Mouse (Mus musculus) cortical plate, adult 2 months (tissue): ENCODE results near the gene Krt6b. TPM values are rescaled to one million over a fixed set of nuclear protein-coding genes. Genes with fewer than 3 reads are reported as not detected.

ENCODE experiments used
- H3K27ac ChIP-seq: fragments of 200-500 bp; 2 replicates; pipeline ENCODE4 v1.5.1; 2012; ENCODE audit warnings: low read length, control low read depth, inconsistent platforms; ENCODE audit not compliant: insufficient read depth
- H3K4me1 ChIP-seq: fragments of 200-500 bp; 2 replicates; pipeline ENCODE4 v1.6.1; 2011; ENCODE audit warnings: low read length; ENCODE audit not compliant: control insufficient read depth, insufficient read depth
- H3K4me3 ChIP-seq: fragments of 200-500 bp; 2 replicates; pipeline ENCODE4 v1.5.1; 2011; ENCODE audit warnings: mild to moderate bottlenecking, low read length, control low read depth; ENCODE audit not compliant: insufficient read depth
- CTCF ChIP-seq: fragments of 200-500 bp; IDR thresholded peaks from 2 replicates; pipeline ENCODE4 v1.5.1; 2011; ENCODE audit warnings: mild to moderate bottlenecking, control low read depth, low read length; ENCODE audit not compliant: insufficient read depth; ENCODE audit errors: extremely low read depth
- POLR2A ChIP-seq: fragments of 200-500 bp; IDR thresholded peaks from 2 replicates; pipeline ENCODE4 v1.6.1; 2011; ENCODE audit warnings: mild to moderate bottlenecking, low read length, control low read depth; ENCODE audit not compliant: insufficient read depth; ENCODE audit errors: extremely low read depth
- polyA plus RNA-seq: library from polyadenylated mRNA; depleted of rRNA; stranded (reverse); fragments of >200 nt; gene quantifications from 2 replicates; pipeline ENCODE4 v1.2.3, GENCODE M21; 2012; rRNA removed

Krt6b gene
- not detected in 2 replicates for polyA plus RNA-seq

GRCm38 (mm10) chr15:101680187-101680586 lies at the start of gene Krt6b:
Krt6b (minus strand) TSS chr15:101680287.
- Histone ChIP-seq H3K27ac (no peak within 1 kb of the TSS), H3K4me3 (no peak within 1 kb of the TSS), H3K4me1 (no peaks in the 10 kb centered on the region)
- TF ChIP-seq POLR2A (no peak), CTCF (no peak)

DNA sequence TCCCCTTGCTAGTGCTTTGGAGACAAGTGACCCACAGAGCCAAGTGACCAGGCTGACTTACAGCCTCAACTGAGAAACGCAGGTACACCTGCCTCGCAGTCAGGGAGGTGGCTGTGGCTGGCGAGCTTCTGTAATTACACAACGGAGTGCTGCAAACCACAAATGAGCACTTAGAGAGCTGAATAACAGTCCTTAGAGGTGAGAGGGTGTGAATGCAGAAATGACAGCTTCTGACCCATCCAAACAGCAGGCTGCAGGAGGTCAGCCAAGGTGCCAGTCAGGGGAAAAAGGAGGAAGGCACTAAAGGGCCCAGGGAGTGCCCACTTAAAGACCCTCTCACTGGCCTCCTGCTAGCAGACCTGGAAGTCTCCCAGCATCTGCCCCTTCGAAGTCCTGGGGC lies 44.6 kb upstream of the Krt6b start:
- TF ChIP-seq POLR2A, result no peak
- TF ChIP-seq CTCF, result no peak
- Histone ChIP-seq H3K4me3 (no peak overlapping the region), H3K4me1 (no peaks in the 10 kb centered on the region), H3K27ac (no peak overlapping the region)

GRCm38 (mm10) chr15:101715831-101716230 lies 35.7 kb upstream of the Krt6b start:
- H3K27ac ChIP-seq, result no peak overlapping the region
- H3K4me3 ChIP-seq, result no peak overlapping the region
- no peaks in the 10 kb centered on the region for H3K4me1 ChIP-seq
- TF ChIP-seq CTCF (no peak), POLR2A (no peak)

DNA sequence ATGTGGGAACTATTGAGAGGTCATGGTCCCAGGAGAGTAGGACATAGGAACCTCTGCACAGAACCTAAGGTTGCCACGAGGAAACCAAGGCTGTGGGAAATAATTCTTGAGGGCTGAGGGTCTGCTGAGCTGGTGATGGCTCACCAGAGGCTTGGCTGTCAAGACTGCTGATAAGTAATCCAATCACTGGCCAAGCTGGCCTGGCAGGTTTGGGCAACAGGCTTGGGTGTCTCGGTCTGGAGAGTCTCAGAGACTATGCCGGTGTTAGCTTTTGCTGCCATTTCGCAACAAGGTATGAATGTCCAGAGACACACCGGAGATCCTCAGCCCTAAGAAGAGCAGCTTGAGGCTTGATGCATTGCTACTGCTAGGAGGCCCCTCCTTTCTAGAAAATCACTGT lies 34.3 kb upstream of the Krt6b start:
- TF ChIP-seq POLR2A (no peak), CTCF (no peak)
- Histone ChIP-seq H3K4me1 (no peaks in the 10 kb centered on the region), H3K27ac (no peak overlapping the region), H3K4me3 (no peak overlapping the region)

DNA sequence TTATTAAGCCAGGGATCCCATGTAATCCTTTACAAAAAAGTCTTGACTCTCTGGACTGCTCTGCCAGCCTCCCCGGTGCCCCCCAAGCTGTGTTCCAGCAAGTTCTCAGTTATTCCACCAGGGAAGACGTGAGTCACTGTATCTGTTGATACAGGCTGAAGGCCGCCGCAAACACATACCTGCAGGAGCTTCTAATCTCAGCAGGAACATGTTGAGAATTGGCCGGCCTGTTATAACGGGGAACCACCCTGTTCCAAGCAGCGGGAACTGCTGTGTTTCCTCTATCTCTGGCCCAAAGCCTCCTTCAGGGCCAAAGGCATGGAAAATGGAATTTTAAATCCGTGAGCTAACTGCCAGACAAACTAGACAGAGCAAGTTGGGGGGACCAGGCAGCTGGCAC lies 33.6 kb upstream of the Krt6b start:
- no peak overlapping the region for H3K27ac ChIP-seq
- no peak overlapping the region for H3K4me3 ChIP-seq
- no peaks in the 10 kb centered on the region for H3K4me1 ChIP-seq
- TF ChIP-seq CTCF, result no peak
- TF ChIP-seq POLR2A, result no peak

DNA sequence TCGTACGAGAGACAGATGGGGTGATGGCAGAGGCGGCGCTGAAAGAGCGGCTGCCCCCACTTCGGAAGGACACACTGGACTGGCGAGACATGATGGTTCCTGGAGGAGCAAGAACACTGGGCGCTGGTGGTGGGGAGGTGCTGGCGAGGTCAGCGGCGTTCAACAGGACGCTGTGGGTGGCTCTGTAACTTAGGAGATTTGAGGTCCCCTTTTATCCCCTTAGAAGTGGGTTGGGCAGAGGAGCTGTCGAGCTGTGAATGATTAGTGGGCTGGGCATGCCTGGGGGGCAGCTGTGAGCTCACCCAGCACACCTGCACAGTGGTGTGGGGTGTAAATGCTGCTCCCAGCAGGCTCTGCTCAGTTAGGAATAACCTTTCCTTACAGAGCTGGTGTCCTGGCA lies 32.6 kb upstream of the Krt6b start, which contains the start of gene Krt5:
TSS of gene Krt5 (minus strand) at position 179 of the 400 bp plus-strand sequence.
- no peak for TF ChIP-seq POLR2A
- TF ChIP-seq CTCF, result no peak
- H3K4me3 ChIP-seq, result no peak within 1 kb of the TSS
- no peak within 1 kb of the TSS for H3K27ac ChIP-seq
- no peaks in the 10 kb centered on the region for H3K4me1 ChIP-seq

- Histone ChIP-seq H3K4me1 (no peaks in the 10 kb centered on the region), H3K27ac (no peak overlapping the region), H3K4me3 (no peak overlapping the region)
- TF ChIP-seq CTCF (no peak), POLR2A (no peak)
These were observed 28.6 kb upstream of the Krt6b start for GRCm38 (mm10) chr15:101708683-101709082.

- Histone ChIP-seq H3K4me3 (no peak overlapping the region), H3K27ac (no peak overlapping the region), H3K4me1 (no peaks in the 10 kb centered on the region)
- TF ChIP-seq CTCF (no peak), POLR2A (no peak)
These were observed 27.4 kb upstream of the Krt6b start for GRCm38 (mm10) chr15:101707454-101707853.

DNA sequence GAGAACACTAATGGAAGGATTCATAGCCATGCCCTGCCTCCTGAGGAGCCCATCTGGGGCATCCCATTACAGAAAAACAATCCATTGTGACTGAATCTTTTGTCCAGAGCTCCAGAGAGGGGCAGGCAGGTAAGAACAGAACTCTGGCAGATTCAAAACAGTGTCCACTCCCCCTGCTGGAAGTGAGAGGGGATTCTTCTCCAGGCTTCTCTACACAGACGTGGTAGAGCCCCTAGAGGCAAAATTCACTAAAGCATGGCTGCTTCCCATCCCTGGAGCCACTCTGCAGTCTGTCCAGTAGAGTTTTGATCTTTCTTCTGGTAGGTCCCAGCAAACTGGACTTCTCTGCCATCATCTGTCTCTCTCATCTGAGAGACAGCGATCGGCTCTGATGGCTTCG lies 24.0 kb upstream of the Krt6b start:
- Histone ChIP-seq H3K27ac (no peak overlapping the region), H3K4me1 (no peaks in the 10 kb centered on the region), H3K4me3 (no peak overlapping the region)
- TF ChIP-seq CTCF (0 out of 2 replicates have a peak, but pooled peaks have one; percentile 4), POLR2A (no peak)

- TF ChIP-seq POLR2A (no peak), CTCF (no peak)
- H3K27ac ChIP-seq, result no peak overlapping the region
- no peaks in the 10 kb centered on the region for H3K4me1 ChIP-seq
- H3K4me3 ChIP-seq, result no peak overlapping the region
These were observed 22.3 kb upstream of the Krt6b start for GRCm38 (mm10) chr15:101702380-101702779.
